Mouse (Mus musculus): ENCODE results near the gene Clec16a. TPM values are rescaled to one million over a fixed set of nuclear protein-coding genes. Genes with fewer than 3 reads are reported as not detected.

Gene Clec16a
- total and polyA plus RNA-seq, 3 experiments = 20.0 to 24.2 (median 20.5) TPM

- TF ChIP-seq JUN (IDR thresholded peaks at IDR 0.05; ENCODE audit: insufficient read depth, low read depth, low read length) = no peak
- TF ChIP-seq CHD2 (IDR thresholded peaks at IDR 0.05; ENCODE audit: low read length) = no peak
- TF ChIP-seq RCOR1 (conservative IDR thresholded peaks at IDR 0.05; ENCODE audit: low read depth, low read length) = no peak
- no peak for TF ChIP-seq HCFC1 (IDR thresholded peaks at IDR 0.05; ENCODE audit: low read depth, low read length)
- no peak for TF ChIP-seq MAZ (IDR thresholded peaks at IDR 0.05; ENCODE audit: low read depth, low read length)
- no peak for TF ChIP-seq ELF1 (IDR thresholded peaks at IDR 0.05; ENCODE audit: low read depth, low read length)
- TF ChIP-seq ETS1 (conservative IDR thresholded peaks at IDR 0.05; ENCODE audit: low read depth, low read length) = no peak
- no peak for TF ChIP-seq CTCF (conservative IDR thresholded peaks at IDR 0.05 in 1 of 2, IDR thresholded peaks at IDR 0.05 in 1 of 2; ENCODE audit: low read depth in 2 of 2, low read length in 2 of 2)
- no peak for TF ChIP-seq USF2 (conservative IDR thresholded peaks at IDR 0.05; ENCODE audit: low read depth, low read length)
- TF ChIP-seq EP300 (IDR thresholded peaks at IDR 0.05; ENCODE audit: low read length) = no peak
- TF ChIP-seq POLR2AphosphoS2 (IDR thresholded peaks at IDR 0.05; ENCODE audit: low read depth, low read length) = no peak
- TF ChIP-seq ZNF384 (IDR thresholded peaks at IDR 0.05; ENCODE audit: low read depth, low read length) = no peak
- TF ChIP-seq ZC3H11A (IDR thresholded peaks at IDR 0.05; ENCODE audit: low read depth, low read length) = no peak
- TF ChIP-seq NRF1 (IDR thresholded peaks at IDR 0.05; ENCODE audit: low read depth, low read length) = no peak
- TF ChIP-seq KAT2A (IDR thresholded peaks at IDR 0.05; ENCODE audit: insufficient replicate concordance, low read length) = no peak
- TF ChIP-seq SIN3A (IDR thresholded peaks at IDR 0.05; ENCODE audit: low read length) = no peak
- TF ChIP-seq UBTF (IDR thresholded peaks at IDR 0.05; ENCODE audit: low read depth, low read length) = no peak
- TF ChIP-seq GABPA (IDR thresholded peaks at IDR 0.05; ENCODE audit: insufficient replicate concordance, low read depth, low read length) = no peak
- TF ChIP-seq SMC3 (IDR thresholded peaks at IDR 0.05; ENCODE audit: low read depth, low read length) = no peak
- Histone ChIP-seq H3K27me3 (replicated peaks) (no peaks in the 10 kb centered on the region), H3K4me1 (ENCODE audit: control insufficient read depth in 1 of 2, insufficient read depth in 2 of 2) (peaks cover 2 to 5% of the 10 kb centered on the region in 2 experiments; a peak in 2 of 4 replicates), H3K36me3 (replicated peaks in 1 of 2; ENCODE audit: control insufficient read depth in 1 of 2, insufficient read depth in 1 of 2, low read length in 1 of 2) (peaks cover 31 to 69% of the 10 kb centered on the region in 2 experiments), H3K4me2 (ENCODE audit: insufficient read depth, low read depth, poor library complexity, severe bottlenecking) (no peak overlapping the region), H3K79me2 (replicated peaks; ENCODE audit: control insufficient read depth, extremely low read depth, insufficient read depth, poor library complexity, severe bottlenecking) (no peaks in the 10 kb centered on the region), H3K4me3 (replicated peaks in 1 of 3; ENCODE audit: low read depth in 2 of 3, low read length in 2 of 3, poor library complexity in 1 of 3) (no peak overlapping the region), H3K27ac (ENCODE audit: insufficient read depth, low read depth) (no peak overlapping the region), H3K9ac (ENCODE audit: insufficient read depth, low read depth) (no peak overlapping the region), H3K9me3 (replicated peaks; ENCODE audit: low read length) (no peaks in the 10 kb centered on the region)
- dilution Hi-C loops (cut with MboI; ENCODE audit: extremely low pct_ligation_motif_present, extremely low pct_unique_long_range_greater_than_20kb, low sequenced_read_pairs) = no loop called here
- in situ Hi-C loops (cut with MboI; ENCODE audit: low pct_ligation_motif_present, low pct_unique_long_range_greater_than_20kb, low sequenced_read_pairs) = no loop called here
- DNase-seq (ENCODE audit: extremely low read depth) = no peak
Measured at GRCm38 (mm10) chr16:10610801-10611200, 65.7 kb downstream of the Clec16a start.

- Histone ChIP-seq H3K4me1 (ENCODE audit: control insufficient read depth in 1 of 2, insufficient read depth in 2 of 2) (peaks cover 2 to 5% of the 10 kb centered on the region in 2 experiments; a peak in 2 of 4 replicates), H3K9ac (ENCODE audit: insufficient read depth, low read depth) (no peak overlapping the region), H3K4me3 (replicated peaks in 1 of 3; ENCODE audit: low read depth in 2 of 3, low read length in 2 of 3, poor library complexity in 1 of 3) (no peak overlapping the region), H3K4me2 (ENCODE audit: insufficient read depth, low read depth, poor library complexity, severe bottlenecking) (no peak overlapping the region), H3K27me3 (replicated peaks) (no peaks in the 10 kb centered on the region), H3K9me3 (replicated peaks; ENCODE audit: low read length) (no peaks in the 10 kb centered on the region), H3K79me2 (replicated peaks; ENCODE audit: control insufficient read depth, extremely low read depth, insufficient read depth, poor library complexity, severe bottlenecking) (no peaks in the 10 kb centered on the region), H3K27ac (ENCODE audit: insufficient read depth, low read depth) (no peak overlapping the region), H3K36me3 (replicated peaks in 1 of 2; ENCODE audit: control insufficient read depth in 1 of 2, insufficient read depth in 1 of 2, low read length in 1 of 2) (peaks cover 32 to 71% of the 10 kb centered on the region in 2 experiments)
- dilution Hi-C loops (cut with MboI; ENCODE audit: extremely low pct_ligation_motif_present, extremely low pct_unique_long_range_greater_than_20kb, low sequenced_read_pairs) (no loop called here), in situ Hi-C loops (cut with MboI; ENCODE audit: low pct_ligation_motif_present, low pct_unique_long_range_greater_than_20kb, low sequenced_read_pairs) (no loop called here)
- no peak for TF ChIP-seq CHD2 (IDR thresholded peaks at IDR 0.05; ENCODE audit: low read length)
- TF ChIP-seq ZKSCAN1 (IDR thresholded peaks at IDR 0.05; ENCODE audit: borderline replicate concordance, low read depth, low read length) = no peak
- no peak for TF ChIP-seq POLR2A (IDR thresholded peaks at IDR 0.05; ENCODE audit: low read depth, low read length)
- no peak for DNase-seq (ENCODE audit: extremely low read depth)
Measured at GRCm38 (mm10) chr16:10611306-10611705, 66.2 kb downstream of the Clec16a start.
